Mouse (Mus musculus): ENCODE results near the gene Mettl2. TPM values are rescaled to one million over a fixed set of nuclear protein-coding genes. Genes with fewer than 3 reads are reported as not detected.

Mettl2 gene
- total RNA-seq (2012; rRNA removed) (53.5 and 59.9 TPM in 2 replicates), polyA plus RNA-seq (2012; ENCODE audit: insufficient read depth in 1 of 2, insufficient read length in 2 of 2, low read depth in 1 of 2, low replicate concordance in 2 of 2, missing spikeins in 1 of 2) (10 to 100 TPM in 1 of 2 experiments, not detected in 1; 61.7 TPM)

DNA sequence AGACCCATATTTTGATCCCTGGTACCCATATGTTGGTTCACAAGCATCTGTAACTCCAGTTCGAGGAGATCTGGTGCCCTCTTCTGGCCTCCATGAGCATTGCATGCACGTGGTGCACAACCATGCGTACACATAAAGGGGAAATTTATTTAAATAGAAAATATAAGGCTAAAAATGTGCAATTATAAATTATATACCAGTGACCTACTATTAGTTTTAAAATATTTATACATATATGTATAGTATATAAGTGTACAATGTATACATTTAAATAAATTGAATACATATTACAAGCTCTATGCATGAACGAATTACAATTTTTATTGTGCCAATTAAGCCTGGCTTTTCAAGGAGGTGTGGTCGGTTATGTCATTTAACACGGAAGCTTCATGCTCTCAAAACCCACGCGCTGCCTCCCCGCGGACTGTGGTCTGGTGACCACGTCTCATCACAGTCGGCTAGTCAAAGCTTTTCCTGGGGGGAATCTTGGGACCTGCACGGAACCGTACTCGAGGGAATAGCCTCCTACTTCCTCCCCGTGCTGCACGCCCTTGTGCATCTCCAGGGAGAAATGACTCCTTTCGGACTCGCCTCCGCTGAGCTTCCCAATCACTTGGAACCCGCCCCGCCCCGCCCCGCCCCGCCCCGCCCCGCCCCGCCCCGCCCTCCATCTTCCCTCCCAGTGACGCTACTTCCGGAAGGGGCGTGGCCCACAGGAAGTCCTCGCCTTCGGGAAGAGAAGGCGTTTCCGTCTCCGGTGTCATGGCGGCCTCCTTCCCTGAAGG is at the start of gene Mettl2:
Gene Mettl2, plus strand, starts transcription at position 691 of the 785 bp plus-strand sequence.
- peaks cover 10 to 15% of the 10 kb centered on the region in 2 experiments for H3K36me3 ChIP-seq (ENCODE audit: control insufficient read depth in 1 of 2, insufficient read depth in 2 of 2, low read length in 2 of 2)
- H3K79me2 ChIP-seq (ENCODE audit: control insufficient read depth, insufficient read depth, low read length, poor library complexity) = peaks cover 30% of the 10 kb centered on the region
- H3K27ac ChIP-seq (ENCODE audit: control insufficient read depth, low read depth, low read length) = peak within 1 kb of the TSS; percentile 62
- H3K27me3 ChIP-seq (ENCODE audit: control insufficient read depth in 1 of 2, insufficient read depth in 2 of 2, low read length in 2 of 2) = no peaks in the 10 kb centered on the region
- peak within 1 kb of the TSS; percentile 80 to 87 for H3K4me3 ChIP-seq (ENCODE audit: control insufficient read depth in 1 of 2, insufficient read depth in 1 of 2, low read depth in 2 of 2, low read length in 2 of 2)
- H3K4me1 ChIP-seq (ENCODE audit: control insufficient read depth in 1 of 2, insufficient read depth in 2 of 2, low read length in 2 of 2) = peaks cover 0 to 12% of the 10 kb centered on the region in 2 experiments; a peak in 3 of 4 replicates
- peak within 1 kb of the TSS; percentile 81 for H3K9ac ChIP-seq (ENCODE audit: control insufficient read depth, low read depth, low read length, poor library complexity, severe bottlenecking)
- DNase-seq (ENCODE audit: low read depth, low spot score) = peak; percentile 94
- H3K9me3 ChIP-seq (replicated peaks; ENCODE audit: insufficient read depth, low read length) = no peaks in the 10 kb centered on the region
- TF ChIP-seq POLR2A (IDR thresholded peaks at IDR 0.05; ENCODE audit: control insufficient read depth in 1 of 2, insufficient read depth in 1 of 2, low read depth in 1 of 2, low read length in 2 of 2, poor library complexity in 1 of 2) (peak; percentile 89 to 96; a peak in 3 of 4 replicates), USF1 (IDR thresholded peaks at IDR 0.05; ENCODE audit: low read depth, low read length) (peak; percentile 74; the same call in 1 of the 2 replicates), CHD2 (IDR thresholded peaks at IDR 0.05; ENCODE audit: low read length) (no peak), E2F4 (IDR thresholded peaks at IDR 0.05; ENCODE audit: borderline replicate concordance, low read depth, low read length) (no peak), RCOR1 (IDR thresholded peaks at IDR 0.05; ENCODE audit: low read depth, low read length) (no peak), RAD21 (IDR thresholded peaks at IDR 0.05; ENCODE audit: low read depth, low read length) (peak; percentile 76), ZMIZ1 (IDR thresholded peaks at IDR 0.05; ENCODE audit: low read depth, low read length) (peak; percentile 77; the same call in 1 of the 2 replicates), POLR2AphosphoS2 (IDR thresholded peaks at IDR 0.05; ENCODE audit: low read length) (peak; percentile 59; the same call in 1 of the 2 replicates), MXI1 (IDR thresholded peaks at IDR 0.05; ENCODE audit: low read depth, low read length) (peak; percentile 99), ETS1 (IDR thresholded peaks at IDR 0.05; ENCODE audit: low read depth, low read length) (no peak), HCFC1 (IDR thresholded peaks at IDR 0.05; ENCODE audit: low read depth, low read length) (peak; percentile 91), UBTF (IDR thresholded peaks at IDR 0.05; ENCODE audit: borderline replicate concordance, insufficient read depth, low read depth, low read length) (no peak), MYC (IDR thresholded peaks at IDR 0.05; ENCODE audit: low read depth, low read length) (peak; percentile 99), ZNF384 (IDR thresholded peaks at IDR 0.05; ENCODE audit: low read depth, low read length) (no peak), TAL1 (IDR thresholded peaks at IDR 0.05; ENCODE audit: low read length) (no peak), CTCF (IDR thresholded peaks at IDR 0.05 in 2 of 3, conservative IDR thresholded peaks at IDR 0.05 in 1 of 3; ENCODE audit: control insufficient read depth in 1 of 3, insufficient read depth in 1 of 3, low read depth in 2 of 3, low read length in 3 of 3, poor library complexity in 1 of 3, severe bottlenecking in 1 of 3) (peak; percentile 76 to 87 (median 81)), MYB (IDR thresholded peaks at IDR 0.05; ENCODE audit: low read depth, low read length) (no peak), JUND (IDR thresholded peaks at IDR 0.05; ENCODE audit: low read depth, low read length) (0 out of 2 replicates have a peak, but pooled peaks have one; percentile 13), SIN3A (IDR thresholded peaks at IDR 0.05; ENCODE audit: low read length) (peak; percentile 97), ZC3H11A (IDR thresholded peaks at IDR 0.05; ENCODE audit: low read depth, low read length) (peak; percentile 44), KAT2A (conservative IDR thresholded peaks at IDR 0.05; ENCODE audit: low read depth, low read length) (peak; percentile 65; the same call in 1 of the 2 replicates), NRF1 (IDR thresholded peaks at IDR 0.05; ENCODE audit: insufficient read depth, low read depth, low read length, poor library complexity, severe bottlenecking) (no peak), NELFE (IDR thresholded peaks at IDR 0.05; ENCODE audit: low read depth, low read length) (peak; percentile 72), GABPA (IDR thresholded peaks at IDR 0.05; ENCODE audit: low read depth, low read length) (no peak), TCF12 (IDR thresholded peaks at IDR 0.05; ENCODE audit: low read depth, low read length) (peak; percentile 48; the same call in 1 of the 2 replicates), SMC3 (IDR thresholded peaks at IDR 0.05; ENCODE audit: low read depth, low read length) (peak; percentile 65), BHLHE40 (IDR thresholded peaks at IDR 0.05; ENCODE audit: borderline replicate concordance, low read depth, low read length) (no peak), EP300 (IDR thresholded peaks at IDR 0.05; ENCODE audit: low read depth in 1 of 2, low read length in 2 of 2) (no peak), ELF1 (IDR thresholded peaks at IDR 0.05; ENCODE audit: low read depth, low read length) (peak; percentile 87), ZKSCAN1 (IDR thresholded peaks at IDR 0.05; ENCODE audit: low read depth, low read length) (no peak), USF2 (IDR thresholded peaks at IDR 0.05; ENCODE audit: borderline replicate concordance in 1 of 2, insufficient read depth in 1 of 2, low read depth in 1 of 2, low read length in 2 of 2) (no peak), MAZ (IDR thresholded peaks at IDR 0.05; ENCODE audit: low read depth, low read length) (peak; percentile 40; the same call in 1 of the 2 replicates), MAFK (IDR thresholded peaks at IDR 0.05; ENCODE audit: borderline replicate concordance, low read depth, low read length) (no peak), MEF2A (IDR thresholded peaks at IDR 0.05; ENCODE audit: extremely low read depth, insufficient replicate concordance, low read depth, low read length, poor library complexity, severe bottlenecking) (no peak)
